Mouse (Mus musculus) embryonic facial prominence, embryonic 15.5 days (tissue): Measurements from ENCODE around the gene Adam1b. TPM values are rescaled to one million over a fixed set of nuclear protein-coding genes. Genes with fewer than 3 reads are reported as not detected.
"Not testable (repeated sequence)": the region's sequence is repeated elsewhere in the genome, so short reads cannot be mapped to it uniquely, and the experiment has no call there.

Experiments used
- ATAC-seq: fragments of 200-750 bp; cut with Nextera tagmentation; 2 replicates; pipeline ENCODE4 v1.8.0; 2017; ENCODE audit warnings: low read depth, moderate TSS enrichment; ENCODE audit not compliant: insufficient number of reproducible peaks, low FRiP score, low TSS enrichment
- H3K27ac ChIP-seq: fragments of 300-500 bp; sonication (generic); replicated peaks from 2 replicates; pipeline ENCODE4 v1.5.1; 2015; ENCODE audit warnings: mild to moderate bottlenecking, inconsistent platforms
- H3K27me3 ChIP-seq: fragments of 300-500 bp; sonication (generic); 2 replicates; pipeline ENCODE4 v1.6.1; 2015; ENCODE audit warnings: inconsistent platforms
- H3K36me3 ChIP-seq: fragments of 300-500 bp; sonication (generic); 2 replicates; pipeline ENCODE4 v1.6.1; 2015; ENCODE audit warnings: mild to moderate bottlenecking, inconsistent platforms
- H3K4me1 ChIP-seq: fragments of 300-500 bp; sonication (generic); 2 replicates; pipeline ENCODE4 v1.6.1; 2015; ENCODE audit warnings: inconsistent platforms
- H3K4me2 ChIP-seq: fragments of 300-500 bp; sonication (generic); replicated peaks from 2 replicates; pipeline ENCODE4 v1.6.1; 2015; ENCODE audit warnings: mild to moderate bottlenecking, inconsistent platforms
- H3K4me3 ChIP-seq: fragments of 300-500 bp; sonication (generic); replicated peaks from 2 replicates; pipeline ENCODE4 v1.5.1; 2015; ENCODE audit warnings: mild to moderate bottlenecking, inconsistent platforms
- H3K9ac ChIP-seq: fragments of 300-500 bp; sonication (generic); 2 replicates; pipeline ENCODE4 v1.6.1; 2015; ENCODE audit warnings: inconsistent platforms
- H3K9me3 ChIP-seq: fragments of 300-500 bp; sonication (generic); replicated peaks from 2 replicates; pipeline ENCODE4 v1.6.1; 2016; ENCODE audit warnings: inconsistent platforms
- WGBS: fragments of 180-500 bp; shearing (Covaris S2); methylation state at CpG from one replicate; pipeline ENCODE4 v1.1.7; 2015; 5-methylcytosine and 5-hydroxymethylcytosine counted together
- polyA plus RNA-seq: library from polyadenylated mRNA; unstranded; fragments of >200 nt; fragmentation: Nextera tagmentation; extraction: Ambion mirVana; gene quantifications from 2 replicates; pipeline ENCODE4 v1.2.1, GENCODE M21; 2015

The Adam1b gene
- polyA plus RNA-seq, 1 experiment from 2014 or later = not detected

GRCm38 (mm10) chr5:121535116-121535515, 31.9 kb upstream of the Adam1b start:
- H3K9ac ChIP-seq = no peak overlapping the region
- H3K36me3 ChIP-seq = peaks cover 68% of the 10 kb centered on the region
- no peaks in the 10 kb centered on the region for H3K9me3 ChIP-seq
- no peak for ATAC-seq
- H3K4me2 ChIP-seq = no peak overlapping the region
- no peaks in the 10 kb centered on the region for H3K27me3 ChIP-seq
- no peak overlapping the region for H3K4me3 ChIP-seq
- 88% methylated on average over 3 of the region's 3 CpGs for WGBS
- no peak overlapping the region for H3K27ac ChIP-seq
- H3K4me1 ChIP-seq = no peaks in the 10 kb centered on the region

- no peaks in the 10 kb centered on the region for H3K27me3 ChIP-seq
- WGBS = 91% methylated on average over 5 of the region's 5 CpGs
- H3K4me2 ChIP-seq = no peak overlapping the region
- H3K9me3 ChIP-seq = no peaks in the 10 kb centered on the region
- H3K27ac ChIP-seq = no peak overlapping the region
- H3K36me3 ChIP-seq = peaks cover 73% of the 10 kb centered on the region
- H3K4me1 ChIP-seq = no peaks in the 10 kb centered on the region
- H3K9ac ChIP-seq = no peak overlapping the region
- no peak for ATAC-seq
- H3K4me3 ChIP-seq = no peak overlapping the region
Measured at GRCm38 (mm10) chr5:121534521-121534920, 31.3 kb upstream of the Adam1b start.

- WGBS = 81% methylated on average over 8 of the region's 8 CpGs
- no peak overlapping the region for H3K27ac ChIP-seq
Measured at GRCm38 (mm10) chr5:121526961-121527360, 23.7 kb upstream of the Adam1b start.

GRCm38 (mm10) chr5:121526526-121526925, 23.3 kb upstream of the Adam1b start:
- no peaks in the 10 kb centered on the region for H3K9me3 ChIP-seq
- H3K4me1 ChIP-seq = no peaks in the 10 kb centered on the region
- no peaks in the 10 kb centered on the region for H3K27me3 ChIP-seq
- 88% methylated on average over 7 of the region's 7 CpGs for WGBS
- ATAC-seq = no peak
- no peak overlapping the region for H3K9ac ChIP-seq
- H3K36me3 ChIP-seq = peaks cover 75% of the 10 kb centered on the region
- H3K27ac ChIP-seq = no peak overlapping the region
- no peak overlapping the region for H3K4me2 ChIP-seq
- no peak overlapping the region for H3K4me3 ChIP-seq

More at GRCm38 (mm10) chr5:121526961-121527360, 23.7 kb upstream of the Adam1b start:
- H3K9ac ChIP-seq = no peak overlapping the region
- no peak overlapping the region for H3K4me3 ChIP-seq
- H3K9me3 ChIP-seq = no peaks in the 10 kb centered on the region
- no peak overlapping the region for H3K4me2 ChIP-seq
- H3K36me3 ChIP-seq = peaks cover 79% of the 10 kb centered on the region
- no peak for ATAC-seq
- no peaks in the 10 kb centered on the region for H3K27me3 ChIP-seq
- no peaks in the 10 kb centered on the region for H3K4me1 ChIP-seq

- Histone ChIP-seq H3K4me3 (no peak overlapping the region), H3K36me3 (peaks cover 75% of the 10 kb centered on the region), H3K4me2 (no peak overlapping the region), H3K9ac (no peak overlapping the region), H3K27me3 (no peaks in the 10 kb centered on the region), H3K9me3 (no peaks in the 10 kb centered on the region), H3K4me1 (no peaks in the 10 kb centered on the region), H3K27ac (no peak overlapping the region)
- WGBS = 85% methylated on average over 14 of the region's 14 CpGs
- no peak for ATAC-seq
Measured at GRCm38 (mm10) chr5:121525774-121526450, 22.7 kb upstream of the Adam1b start.

- H3K4me1 ChIP-seq, H3K9ac ChIP-seq, H3K27ac ChIP-seq, H3K27me3 ChIP-seq, H3K4me3 ChIP-seq, H3K9me3 ChIP-seq, ATAC-seq, H3K4me2 ChIP-seq: not testable (repeated sequence)
- H3K36me3 ChIP-seq = peaks cover 42% of the 10 kb centered on the region
- WGBS = 90% methylated on average over 11 of the region's 17 CpGs
Measured at GRCm38 (mm10) chr5:121519758-121520157, 16.5 kb upstream of the Adam1b start.

- Histone ChIP-seq H3K36me3 (peaks cover 34% of the 10 kb centered on the region), H3K27me3 (no peaks in the 10 kb centered on the region)
- 91% methylated on average over 9 of the region's 9 CpGs for WGBS
Measured at GRCm38 (mm10) chr5:121518983-121519382, 15.7 kb upstream of the Adam1b start.

GRCm38 (mm10) chr5:121510009-121510408, 6.8 kb upstream of the Adam1b start:
- H3K4me1 ChIP-seq = no peaks in the 10 kb centered on the region
- no peak for ATAC-seq
- no peaks in the 10 kb centered on the region for H3K27me3 ChIP-seq
- no peak overlapping the region for H3K9ac ChIP-seq
- H3K4me2 ChIP-seq = no peak overlapping the region
- H3K27ac ChIP-seq = no peak overlapping the region
- WGBS = 73% methylated on average over 7 of the region's 7 CpGs
- H3K4me3 ChIP-seq = no peak overlapping the region
- no peaks in the 10 kb centered on the region for H3K36me3 ChIP-seq
- no peaks in the 10 kb centered on the region for H3K9me3 ChIP-seq

More at GRCm38 (mm10) chr5:121518983-121519382, 15.7 kb upstream of the Adam1b start:
- Histone ChIP-seq H3K4me2 (no peak overlapping the region), H3K4me3 (no peak overlapping the region), H3K27ac (no peak overlapping the region), H3K4me1 (no peaks in the 10 kb centered on the region), H3K9me3 (no peaks in the 10 kb centered on the region), H3K9ac (no peak overlapping the region)
- ATAC-seq = no peak

GRCm38 (mm10) chr5:121506846-121507245, 3.6 kb upstream of the Adam1b start:
- H3K9ac ChIP-seq = no peak overlapping the region
- WGBS = 87% methylated on average over 1 of the region's 1 CpGs
- H3K4me1 ChIP-seq = no peaks in the 10 kb centered on the region
- no peaks in the 10 kb centered on the region for H3K27me3 ChIP-seq
- H3K4me2 ChIP-seq = no peak overlapping the region
- no peak for ATAC-seq
- H3K9me3 ChIP-seq = no peaks in the 10 kb centered on the region
- no peaks in the 10 kb centered on the region for H3K36me3 ChIP-seq
- no peak overlapping the region for H3K4me3 ChIP-seq
- H3K27ac ChIP-seq = no peak overlapping the region

- not testable (repeated sequence) for H3K36me3 ChIP-seq, H3K9me3 ChIP-seq, H3K4me3 ChIP-seq, ATAC-seq, H3K9ac ChIP-seq, H3K4me2 ChIP-seq, H3K27ac ChIP-seq, H3K27me3 ChIP-seq, H3K4me1 ChIP-seq
- WGBS = 64% methylated on average over 11 of the region's 17 CpGs
Measured at GRCm38 (mm10) chr5:121501424-121501996, 1.7 kb downstream of the Adam1b start.

GRCm38 (mm10) chr5:121500719-121501118, 2.5 kb downstream of the Adam1b start:
- no peak overlapping the region for H3K27ac ChIP-seq
- no peak overlapping the region for H3K4me3 ChIP-seq
- H3K9ac ChIP-seq = no peak overlapping the region
- 72% methylated on average over 7 of the region's 7 CpGs for WGBS
- no peaks in the 10 kb centered on the region for H3K4me1 ChIP-seq
- no peak for ATAC-seq
- H3K4me2 ChIP-seq = no peak overlapping the region
- no peaks in the 10 kb centered on the region for H3K27me3 ChIP-seq
- H3K36me3 ChIP-seq = no peaks in the 10 kb centered on the region
- no peaks in the 10 kb centered on the region for H3K9me3 ChIP-seq

GRCm38 (mm10) chr5:121493305-121493704, 9.9 kb downstream of the Adam1b start:
- H3K9ac ChIP-seq = no peak overlapping the region
- H3K9me3 ChIP-seq = no peaks in the 10 kb centered on the region
- 40% methylated on average over 8 of the region's 8 CpGs for WGBS
- H3K4me2 ChIP-seq = no peak overlapping the region
- H3K36me3 ChIP-seq = no peaks in the 10 kb centered on the region
- no peak for ATAC-seq
- H3K4me3 ChIP-seq = no peak overlapping the region
- H3K4me1 ChIP-seq = no peaks in the 10 kb centered on the region
- H3K27ac ChIP-seq = no peak overlapping the region; the same call in 1 of the 2 replicates
- no peaks in the 10 kb centered on the region for H3K27me3 ChIP-seq
